Mouse (Mus musculus): Measurements from ENCODE around the gene Ano8. TPM values are rescaled to one million over a fixed set of nuclear protein-coding genes. Genes with fewer than 3 reads are reported as not detected.
A peak's percentile ranks its signal among the peaks of the same experiment; 100 is the strongest.
"Not testable (repeated sequence)": the region's sequence is repeated elsewhere in the genome, so short reads cannot be mapped to it uniquely, and the experiment has no call there.

Gene Ano8
- total RNA-seq, 1 experiment from 2014 or later = 5.4 TPM

DNA sequence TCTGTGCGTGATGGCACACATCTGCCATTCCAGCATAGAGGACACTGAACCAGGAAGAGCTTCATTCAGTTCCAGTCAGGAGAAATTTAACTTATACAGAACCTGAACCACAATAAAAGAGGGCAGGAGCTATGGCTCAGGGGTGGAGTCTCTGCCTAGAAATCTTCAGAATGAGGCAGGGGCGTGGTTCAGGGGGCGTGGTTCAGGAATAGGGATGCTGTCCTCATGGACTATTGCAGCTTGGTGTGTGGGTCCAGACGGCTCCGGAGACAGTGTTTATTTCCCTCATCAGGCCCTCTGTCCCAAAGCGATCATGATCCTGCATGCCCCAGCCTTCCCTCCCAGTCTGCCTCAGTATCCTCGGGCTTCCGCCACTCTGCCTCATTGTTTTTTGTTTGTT is 31.1 kb downstream of the Ano8 start:
- ATAC-seq (replicated peaks; ENCODE audit: low read depth, poor library complexity, severe bottlenecking) = no peak

DNA sequence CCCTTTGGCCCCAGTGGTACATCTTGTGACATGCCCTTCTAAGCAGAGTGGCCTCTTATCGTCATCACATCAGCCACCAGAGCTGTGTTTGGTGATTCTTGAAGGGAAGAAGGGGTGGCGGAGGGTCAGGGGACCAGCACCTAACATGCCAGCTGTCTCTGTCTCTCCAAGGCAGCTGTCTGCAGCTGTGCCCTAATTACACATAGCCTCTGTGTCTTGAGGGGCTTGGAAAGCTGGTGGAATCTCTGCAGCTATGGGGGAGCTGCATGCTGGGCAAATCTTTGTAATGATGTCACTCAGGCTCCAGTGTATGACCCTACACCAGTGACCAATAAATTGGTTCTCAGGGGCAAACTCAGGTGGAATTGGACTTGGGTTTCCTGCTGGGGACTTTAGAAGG is 33.1 kb downstream of the Ano8 start:
- ATAC-seq (replicated peaks; ENCODE audit: low read depth, poor library complexity, severe bottlenecking) = no peak

DNA sequence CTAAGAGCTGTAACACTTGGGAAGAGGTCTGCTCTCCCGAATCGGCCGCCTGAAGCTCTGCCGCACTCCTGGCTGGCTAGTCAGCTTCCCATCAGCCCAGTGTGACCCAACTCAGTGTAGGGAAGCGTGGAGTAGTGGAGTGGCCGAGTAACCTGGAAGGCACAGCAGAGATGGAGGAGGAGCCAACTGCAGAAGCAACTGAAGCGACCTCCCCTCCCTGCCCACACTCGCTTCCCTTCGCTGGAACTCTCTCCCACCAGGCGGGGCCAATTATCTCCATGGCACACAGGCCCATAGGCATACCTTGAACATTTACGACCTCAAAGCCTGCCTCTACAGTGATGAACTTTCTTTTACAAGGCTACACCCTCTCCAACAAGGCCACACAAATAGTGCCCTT is 34.0 kb downstream of the Ano8 start:
- ATAC-seq (replicated peaks; ENCODE audit: low read depth, poor library complexity, severe bottlenecking) = no peak

DNA sequence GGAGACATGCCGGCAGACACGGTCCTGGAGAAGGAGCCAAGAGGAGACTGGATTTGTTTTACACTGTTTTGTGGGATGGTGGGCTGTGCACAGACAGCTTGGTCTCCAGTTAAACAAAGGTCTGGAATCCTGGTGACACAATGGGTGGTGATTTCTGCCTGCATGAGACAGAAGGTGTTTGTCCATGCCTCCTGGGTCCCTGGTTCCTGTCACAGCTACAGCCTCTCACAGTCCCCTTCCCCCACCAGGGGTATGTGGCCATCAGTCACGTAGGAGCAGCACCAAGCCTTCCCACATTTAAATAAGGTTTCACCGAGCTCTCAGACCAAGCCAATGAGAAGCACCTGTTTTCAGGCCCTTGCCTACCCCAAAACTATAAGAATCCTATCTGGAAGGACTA is 34.4 kb downstream of the Ano8 start:
- no peak for ATAC-seq (replicated peaks; ENCODE audit: low read depth, poor library complexity, severe bottlenecking)

DNA sequence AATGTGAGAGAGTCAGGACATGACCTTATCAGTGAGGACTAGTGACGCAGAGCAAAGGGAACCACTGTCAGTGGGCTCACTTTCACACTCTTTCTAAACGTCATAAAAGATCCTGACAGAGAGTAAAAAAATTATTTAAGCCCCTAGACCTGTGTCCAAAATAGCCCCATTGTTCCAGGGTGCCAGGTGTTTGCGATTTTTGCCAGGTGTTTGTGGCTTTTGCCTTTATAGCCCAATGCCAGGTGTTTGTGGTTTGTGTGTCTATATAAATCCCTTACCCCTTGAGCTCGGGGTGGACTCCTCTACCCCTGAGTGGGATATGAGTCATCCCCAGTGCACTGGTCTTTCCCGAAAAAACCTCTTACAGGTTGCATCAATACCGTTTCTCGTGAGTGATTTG is 40.7 kb downstream of the Ano8 start:
- no peak for ATAC-seq (replicated peaks; ENCODE audit: low read depth, poor library complexity, severe bottlenecking)

DNA sequence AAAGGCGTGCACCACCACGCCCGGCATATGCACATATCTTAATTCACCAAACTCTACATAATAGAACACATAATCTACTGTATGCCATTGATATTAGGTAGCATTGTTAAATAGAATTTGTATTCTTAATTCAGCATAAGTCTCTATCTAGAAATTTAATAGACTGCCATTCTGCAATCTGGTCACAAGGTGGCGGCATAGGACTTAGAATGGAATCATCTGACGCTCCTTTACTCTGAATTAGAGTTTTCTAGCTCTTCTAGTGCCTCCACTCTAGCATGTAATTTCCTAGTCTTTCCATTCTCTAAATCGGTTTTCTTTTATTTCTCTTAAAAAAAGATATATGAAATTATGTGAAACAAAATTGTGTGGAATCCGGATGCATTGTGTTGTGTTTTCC is 44.4 kb downstream of the Ano8 start:
- peak; percentile 93 for ATAC-seq (replicated peaks; ENCODE audit: low read depth, poor library complexity, severe bottlenecking)

DNA sequence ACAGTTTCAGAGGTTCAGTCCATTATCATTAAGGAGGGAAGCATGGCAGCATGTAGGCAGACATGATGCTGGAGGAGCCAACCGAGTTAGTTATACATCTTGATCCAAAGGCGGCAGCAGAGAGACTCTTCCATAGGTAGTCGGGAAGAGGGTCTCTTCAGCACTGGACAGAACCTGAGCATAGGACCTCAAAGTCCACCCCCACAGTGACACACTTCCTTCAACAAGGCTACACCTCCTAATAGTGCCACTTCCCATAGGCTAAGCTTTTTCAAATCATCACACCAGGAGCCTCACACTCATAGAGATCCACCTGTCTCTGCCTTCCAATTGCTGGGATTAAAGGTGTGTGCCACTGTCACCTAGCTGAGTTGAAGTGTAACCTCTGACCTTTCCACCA is 48.7 kb downstream of the Ano8 start:
- ATAC-seq (replicated peaks; ENCODE audit: low read depth, poor library complexity, severe bottlenecking) = no peak

DNA sequence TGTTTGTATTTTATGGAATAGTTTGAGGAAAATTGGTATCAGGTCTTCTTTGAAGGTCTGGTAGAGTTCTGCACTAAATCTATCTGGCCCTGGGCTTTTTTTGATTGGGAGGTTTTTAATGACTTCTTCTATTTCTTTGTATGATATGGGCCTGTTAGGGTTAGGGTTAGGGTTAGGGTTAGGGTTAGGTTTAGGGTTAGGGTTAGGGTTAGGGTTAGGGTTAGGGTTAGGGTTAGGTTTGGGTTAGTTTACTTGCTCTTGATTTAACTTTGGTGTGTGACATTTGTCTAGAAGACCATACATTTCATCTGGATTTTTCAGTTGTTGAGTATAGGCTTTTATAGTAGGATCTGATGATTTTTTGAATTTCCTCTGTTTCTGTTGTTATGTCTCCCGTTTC is 52.8 kb downstream of the Ano8 start:
- not testable (repeated sequence) for ATAC-seq (replicated peaks; ENCODE audit: low read depth, poor library complexity, severe bottlenecking)

Other genes with a start within 250 kb of the Ano8 start
- 32.7 and 33.5 TPM in 2 replicates for gene Myo9b, start 213.2 kb downstream of the Ano8 start, total RNA-seq (2017)
- gene Haus8, start 213.0 kb downstream of the Ano8 start, total RNA-seq (2017) = 40.1 and 64.0 TPM in 2 replicates
- gene Use1, start 119.1 kb downstream of the Ano8 start, total RNA-seq (2017) = 137 and 155 TPM in 2 replicates
- gene Ocel1, start 114.7 kb downstream of the Ano8 start, total RNA-seq (2017) = 10.7 and 18.6 TPM in 2 replicates
- 3.0 and 4.3 TPM in 2 replicates for gene Nr2f6, start 104.0 kb downstream of the Ano8 start, total RNA-seq (2017)
- gene Ushbp1, start 90.2 kb downstream of the Ano8 start, total RNA-seq (2017) = not detected in 2 replicates
- 84.6 and 89.2 TPM in 2 replicates for gene Babam1, start 89.1 kb downstream of the Ano8 start, total RNA-seq (2017)
- 9.0 and 13.0 TPM in 2 replicates for gene Ankle1, start 80.0 kb downstream of the Ano8 start, total RNA-seq (2017)
- gene Abhd8, start 22.3 kb downstream of the Ano8 start, total RNA-seq (2017) = 6.5 and 13.3 TPM in 2 replicates
- 79.0 and 80.0 TPM in 2 replicates for gene Mrpl34, start 21.0 kb downstream of the Ano8 start, total RNA-seq (2017)
- 9.6 and 17.6 TPM in 2 replicates for gene Dda1, start 16.8 kb downstream of the Ano8 start, total RNA-seq (2017)
- 22.6 and 22.7 TPM in 2 replicates for gene Gtpbp3, start 2.1 kb upstream of the Ano8 start, total RNA-seq (2017)
- 3.0 and 3.6 TPM in 2 replicates for gene Plvap, start 25.8 kb upstream of the Ano8 start, total RNA-seq (2017)
- gene Ccdc194, start 39.7 kb upstream of the Ano8 start, total RNA-seq (2017) = not detected in 2 replicates
- gene Bst2, start 51.5 kb upstream of the Ano8 start, total RNA-seq (2017) = 35.4 and 49.8 TPM in 2 replicates
- 84.7 and 86.2 TPM in 2 replicates for gene Mvb12a, start 57.0 kb upstream of the Ano8 start, total RNA-seq (2017)
- not detected in 2 replicates for gene Tmem221, start 72.9 kb upstream of the Ano8 start, total RNA-seq (2017)
- gene Nxnl1, start 80.6 kb upstream of the Ano8 start, total RNA-seq (2017) = not detected in 2 replicates
- 6.8 and 9.5 TPM in 2 replicates for gene Slc27a1, start 82.9 kb upstream of the Ano8 start, total RNA-seq (2017)
- gene Pgls, start 106.2 kb upstream of the Ano8 start, total RNA-seq (2017) = 116 and 131 TPM in 2 replicates
- 0.97 and 2.3 TPM in 2 replicates for gene Fam129c, start 111.7 kb upstream of the Ano8 start, total RNA-seq (2017)
- 64.6 and 75.2 TPM in 2 replicates for gene Colgalt1, start 125.0 kb upstream of the Ano8 start, total RNA-seq (2017)
- gene Unc13a, start 185.8 kb upstream of the Ano8 start, total RNA-seq (2017) = 0.46 and 11.3 TPM in 2 replicates
- gene Jak3, start 190.3 kb upstream of the Ano8 start, total RNA-seq (2017) = 9.4 and 14.1 TPM in 2 replicates
- 3.4 and 3.5 TPM in 2 replicates for gene Insl3, start 203.3 kb upstream of the Ano8 start, total RNA-seq (2017)
- gene B3gnt3, start 215.8 kb upstream of the Ano8 start, total RNA-seq (2017) = 0.23 TPM in 1 of 2 replicates, not detected in the other
- gene Fcho1, start 239.8 kb upstream of the Ano8 start, total RNA-seq (2017) = 64.3 and 91.5 TPM in 2 replicates